Mouse (Mus musculus): ENCODE measurements around the gene Tmem181a. TPM values are rescaled to one million over a fixed set of nuclear protein-coding genes. Genes with fewer than 3 reads are reported as not detected.
"Not testable (repeated sequence)": the region's sequence is repeated elsewhere in the genome, so short reads cannot be mapped to it uniquely, and the experiment has no call there.

Gene Tmem181a
- polyA plus RNA-seq, 1 experiment: 33.4 TPM

- 21% methylated on average over 3 of the region's 4 CpGs for WGBS
- H3K4me1 ChIP-seq (ENCODE audit: control insufficient read depth, insufficient read depth, low read length); H3K27ac ChIP-seq (ENCODE audit: control insufficient read depth, insufficient read depth, low read depth, low read length, poor library complexity); H3K4me3 ChIP-seq (replicated peaks; ENCODE audit: control insufficient read depth, low read depth, low read length): not testable (repeated sequence)
Observed at GRCm38 (mm10) chr17:6315706-6316105, 59.0 kb downstream of the Tmem181a start.

- not testable (repeated sequence) for H3K27ac ChIP-seq (ENCODE audit: control insufficient read depth, insufficient read depth, low read depth, low read length, poor library complexity); H3K4me1 ChIP-seq (ENCODE audit: control insufficient read depth, insufficient read depth, low read length)
- peak overlapping the region; percentile 62 for H3K4me3 ChIP-seq (replicated peaks; ENCODE audit: control insufficient read depth, low read depth, low read length)
- under 1% methylated on average over 38 of the region's 38 CpGs for WGBS
Observed at GRCm38 (mm10) chr17:6316379-6317126, 59.9 kb downstream of the Tmem181a start.

GRCm38 (mm10) chr17:6317339-6317985, 60.8 kb downstream of the Tmem181a start, which contains the start of gene Dynlt1a:
Dynlt1a (minus strand) TSS chr17:6317500.
- H3K27ac ChIP-seq (ENCODE audit: control insufficient read depth, insufficient read depth, low read depth, low read length, poor library complexity); H3K4me1 ChIP-seq (ENCODE audit: control insufficient read depth, insufficient read depth, low read length): not testable (repeated sequence)
- peak within 1 kb of the TSS; percentile 62 for H3K4me3 ChIP-seq (replicated peaks; ENCODE audit: control insufficient read depth, low read depth, low read length)
- 5% methylated on average over 21 of the region's 23 CpGs for WGBS

GRCm38 (mm10) chr17:6321081-6321777, 64.6 kb downstream of the Tmem181a start:
- WGBS: 6% methylated on average over 6 of the region's 60 CpGs
- H3K27ac ChIP-seq (ENCODE audit: control insufficient read depth, insufficient read depth, low read depth, low read length, poor library complexity); H3K4me3 ChIP-seq (replicated peaks; ENCODE audit: control insufficient read depth, low read depth, low read length); H3K4me1 ChIP-seq (ENCODE audit: control insufficient read depth, insufficient read depth, low read length): not testable (repeated sequence)

GRCm38 (mm10) chr17:6321778-6322101, 65.1 kb downstream of the Tmem181a start:
- H3K4me1 ChIP-seq (ENCODE audit: control insufficient read depth, insufficient read depth, low read length); H3K4me3 ChIP-seq (replicated peaks; ENCODE audit: control insufficient read depth, low read depth, low read length); H3K27ac ChIP-seq (ENCODE audit: control insufficient read depth, insufficient read depth, low read depth, low read length, poor library complexity): not testable (repeated sequence)
- no CpG with 5 or more reads among the region's 10 CpGs for WGBS

- H3K27ac ChIP-seq (ENCODE audit: control insufficient read depth, insufficient read depth, low read depth, low read length, poor library complexity); H3K4me3 ChIP-seq (replicated peaks; ENCODE audit: control insufficient read depth, low read depth, low read length); H3K4me1 ChIP-seq (ENCODE audit: control insufficient read depth, insufficient read depth, low read length): not testable (repeated sequence)
- 69% methylated on average over 10 of the region's 10 CpGs for whole genome bisulfite sequencing
Observed at GRCm38 (mm10) chr17:6325021-6325420, 68.4 kb downstream of the Tmem181a start.

GRCm38 (mm10) chr17:6325543-6325942, 68.9 kb downstream of the Tmem181a start:
- not testable (repeated sequence) for H3K4me1 ChIP-seq (ENCODE audit: control insufficient read depth, insufficient read depth, low read length); H3K4me3 ChIP-seq (replicated peaks; ENCODE audit: control insufficient read depth, low read depth, low read length); H3K27ac ChIP-seq (ENCODE audit: control insufficient read depth, insufficient read depth, low read depth, low read length, poor library complexity)
- WGBS: 74% methylated on average over 6 of the region's 6 CpGs

- not testable (repeated sequence) for H3K27ac ChIP-seq (ENCODE audit: control insufficient read depth, insufficient read depth, low read depth, low read length, poor library complexity); H3K4me3 ChIP-seq (replicated peaks; ENCODE audit: control insufficient read depth, low read depth, low read length); H3K4me1 ChIP-seq (ENCODE audit: control insufficient read depth, insufficient read depth, low read length)
- 83% methylated on average over 7 of the region's 7 CpGs for WGBS
Observed at GRCm38 (mm10) chr17:6327554-6327953, 70.9 kb downstream of the Tmem181a start.

GRCm38 (mm10) chr17:6328997-6329396, 72.3 kb downstream of the Tmem181a start:
- 58% methylated on average over 3 of the region's 4 CpGs for WGBS
- H3K4me3 ChIP-seq (replicated peaks; ENCODE audit: control insufficient read depth, low read depth, low read length): not testable (repeated sequence)

GRCm38 (mm10) chr17:6342606-6343294, 86.1 kb downstream of the Tmem181a start:
- H3K27ac ChIP-seq (ENCODE audit: control insufficient read depth, insufficient read depth, low read depth, low read length, poor library complexity); H3K4me3 ChIP-seq (replicated peaks; ENCODE audit: control insufficient read depth, low read depth, low read length); H3K4me1 ChIP-seq (ENCODE audit: control insufficient read depth, insufficient read depth, low read length): not testable (repeated sequence)
- no CpG with 5 or more reads among the region's 12 CpGs for WGBS

More at GRCm38 (mm10) chr17:6328997-6329396, 72.3 kb downstream of the Tmem181a start:
- H3K4me1 ChIP-seq (ENCODE audit: control insufficient read depth, insufficient read depth, low read length); H3K27ac ChIP-seq (ENCODE audit: control insufficient read depth, insufficient read depth, low read depth, low read length, poor library complexity): not testable (repeated sequence)

GRCm38 (mm10) chr17:6355256-6355655, 98.6 kb downstream of the Tmem181a start:
- not testable (repeated sequence) for H3K27ac ChIP-seq (ENCODE audit: control insufficient read depth, insufficient read depth, low read depth, low read length, poor library complexity); H3K4me1 ChIP-seq (ENCODE audit: control insufficient read depth, insufficient read depth, low read length); H3K4me3 ChIP-seq (replicated peaks; ENCODE audit: control insufficient read depth, low read depth, low read length)
- 80% methylated on average over 10 of the region's 10 CpGs for WGBS
